Mouse (Mus musculus): ENCODE results near the gene Mob3c. TPM values are rescaled to one million over a fixed set of nuclear protein-coding genes. Genes with fewer than 3 reads are reported as not detected.

Gene Mob3c
- polyA plus RNA-seq, 1 experiment = 17.8 TPM

- no peak overlapping the region for H3K4me3 ChIP-seq (ENCODE audit: insufficient read depth, low read depth, low read length)
- H3K27me3 ChIP-seq (replicated peaks; ENCODE audit: control insufficient read depth, insufficient read depth, low read length) = no peaks in the 10 kb centered on the region
- no peaks in the 10 kb centered on the region for H3K4me1 ChIP-seq (ENCODE audit: control insufficient read depth, insufficient read depth, low read length)
- WGBS = 91% methylated on average over 3 of the region's 3 CpGs
- no peak for DNase-seq
- no peak overlapping the region for H3K27ac ChIP-seq (ENCODE audit: insufficient read depth, low read depth, low read length)
- TF ChIP-seq CTCF (conservative IDR thresholded peaks at IDR 0.05; ENCODE audit: insufficient read depth, insufficient read length, low read depth, low read length) (no peak), POLR2A (IDR thresholded peaks at IDR 0.05; ENCODE audit: low read depth, low read length) (no peak)
- H3K36me3 ChIP-seq (ENCODE audit: control insufficient read depth, insufficient read depth, low read length) = peaks cover 3% of the 10 kb centered on the region; the same call in 1 of the 2 replicates
Measured at GRCm38 (mm10) chr4:115873231-115873630, 45.3 kb downstream of the Mob3c start.

- no peaks in the 10 kb centered on the region; the same call in 1 of the 2 replicates for H3K36me3 ChIP-seq (ENCODE audit: control insufficient read depth, insufficient read depth, low read length)
- H3K4me3 ChIP-seq (ENCODE audit: insufficient read depth, low read depth, low read length) = no peak overlapping the region
- DNase-seq = no peak
- H3K27me3 ChIP-seq (replicated peaks; ENCODE audit: control insufficient read depth, insufficient read depth, low read length) = no peaks in the 10 kb centered on the region
- no peak for TF ChIP-seq POLR2A (IDR thresholded peaks at IDR 0.05; ENCODE audit: low read depth, low read length)
- no peak for TF ChIP-seq CTCF (conservative IDR thresholded peaks at IDR 0.05; ENCODE audit: insufficient read depth, insufficient read length, low read depth, low read length)
- WGBS = 35% methylated on average over 11 of the region's 11 CpGs
- H3K4me1 ChIP-seq (ENCODE audit: control insufficient read depth, insufficient read depth, low read length) = no peaks in the 10 kb centered on the region
- H3K27ac ChIP-seq (ENCODE audit: insufficient read depth, low read depth, low read length) = no peak overlapping the region
Measured at GRCm38 (mm10) chr4:115878216-115878678, 50.4 kb downstream of the Mob3c start.

GRCm38 (mm10) chr4:115878828-115879227 is 50.9 kb downstream of the Mob3c start:
- no peaks in the 10 kb centered on the region for H3K4me1 ChIP-seq (ENCODE audit: control insufficient read depth, insufficient read depth, low read length)
- no peaks in the 10 kb centered on the region; the same call in 1 of the 2 replicates for H3K36me3 ChIP-seq (ENCODE audit: control insufficient read depth, insufficient read depth, low read length)
- no peak for TF ChIP-seq POLR2A (IDR thresholded peaks at IDR 0.05; ENCODE audit: low read depth, low read length)
- 68% methylated on average over 9 of the region's 9 CpGs for WGBS
- no peak for DNase-seq
- no peak overlapping the region for H3K4me3 ChIP-seq (ENCODE audit: insufficient read depth, low read depth, low read length)
- no peak overlapping the region for H3K27ac ChIP-seq (ENCODE audit: insufficient read depth, low read depth, low read length)
- no peaks in the 10 kb centered on the region for H3K27me3 ChIP-seq (replicated peaks; ENCODE audit: control insufficient read depth, insufficient read depth, low read length)

DNA sequence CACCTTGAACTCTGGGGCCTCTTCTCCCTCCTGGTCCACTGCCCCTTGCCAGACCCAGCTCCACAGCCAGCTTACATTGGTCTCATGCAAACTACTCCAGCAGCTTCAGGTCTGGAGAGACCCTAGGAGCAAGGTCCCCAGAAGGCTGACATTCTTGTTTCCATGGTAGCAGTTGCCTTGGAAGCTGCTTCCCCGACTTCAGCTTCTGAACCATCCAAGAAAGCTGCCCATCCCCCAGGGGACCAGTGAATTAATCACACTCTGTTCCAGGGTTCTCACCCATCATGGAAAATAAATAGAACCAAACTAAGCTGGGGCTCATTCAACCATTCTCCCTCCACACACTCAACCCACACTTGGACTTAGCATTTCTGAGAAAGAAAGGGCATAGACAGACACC is 53.3 kb downstream of the Mob3c start:
- Histone ChIP-seq H3K4me1 (ENCODE audit: control insufficient read depth, insufficient read depth, low read length) (no peaks in the 10 kb centered on the region), H3K36me3 (ENCODE audit: control insufficient read depth, insufficient read depth, low read length) (no peaks in the 10 kb centered on the region), H3K27ac (ENCODE audit: insufficient read depth, low read depth, low read length) (no peak overlapping the region), H3K27me3 (replicated peaks; ENCODE audit: control insufficient read depth, insufficient read depth, low read length) (no peaks in the 10 kb centered on the region), H3K4me3 (ENCODE audit: insufficient read depth, low read depth, low read length) (no peak overlapping the region)
- no peak for TF ChIP-seq CTCF (conservative IDR thresholded peaks at IDR 0.05; ENCODE audit: insufficient read depth, insufficient read length, low read depth, low read length)
- no peak for TF ChIP-seq POLR2A (IDR thresholded peaks at IDR 0.05; ENCODE audit: low read depth, low read length)
- 21% methylated on average over 1 of the region's 1 CpGs for WGBS
- no peak for DNase-seq

DNA sequence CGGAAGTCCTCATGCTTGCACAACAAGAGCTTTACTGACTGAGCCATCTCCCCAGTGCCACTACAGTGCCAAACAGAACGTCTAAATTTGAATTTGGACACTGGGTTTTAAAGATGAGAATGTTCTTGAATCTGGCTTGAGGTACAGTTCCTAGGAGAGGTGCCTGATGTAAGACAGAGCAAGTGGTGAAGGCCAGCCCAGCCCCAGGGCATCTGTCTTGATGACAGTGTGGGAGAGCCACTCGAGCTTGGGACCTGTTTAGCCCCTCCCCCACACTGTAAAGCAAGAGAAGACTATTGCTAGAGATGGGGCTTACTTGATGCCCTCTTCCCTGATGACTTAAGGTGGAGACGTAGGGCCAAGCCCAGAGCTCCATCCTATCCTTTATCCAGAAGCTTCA is 54.3 kb downstream of the Mob3c start:
- H3K27ac ChIP-seq (ENCODE audit: insufficient read depth, low read depth, low read length) = no peak overlapping the region
- no peaks in the 10 kb centered on the region for H3K4me1 ChIP-seq (ENCODE audit: control insufficient read depth, insufficient read depth, low read length)
- no peak for TF ChIP-seq POLR2A (IDR thresholded peaks at IDR 0.05; ENCODE audit: low read depth, low read length)
- TF ChIP-seq CTCF (conservative IDR thresholded peaks at IDR 0.05; ENCODE audit: insufficient read depth, insufficient read length, low read depth, low read length) = no peak
- no peaks in the 10 kb centered on the region for H3K36me3 ChIP-seq (ENCODE audit: control insufficient read depth, insufficient read depth, low read length)
- DNase-seq = no peak
- 59% methylated on average over 4 of the region's 4 CpGs for WGBS
- H3K27me3 ChIP-seq (replicated peaks; ENCODE audit: control insufficient read depth, insufficient read depth, low read length) = no peaks in the 10 kb centered on the region
- no peak overlapping the region for H3K4me3 ChIP-seq (ENCODE audit: insufficient read depth, low read depth, low read length)

GRCm38 (mm10) chr4:115884022-115884421 is 56.1 kb downstream of the Mob3c start, which contains the start of gene Kncn:
Gene Kncn (plus strand): TSS chr4:115884400.
- no peak for TF ChIP-seq POLR2A (IDR thresholded peaks at IDR 0.05; ENCODE audit: low read depth, low read length)
- no peak for TF ChIP-seq CTCF (conservative IDR thresholded peaks at IDR 0.05; ENCODE audit: insufficient read depth, insufficient read length, low read depth, low read length)
- no peak within 1 kb of the TSS for H3K4me3 ChIP-seq (ENCODE audit: insufficient read depth, low read depth, low read length)
- no peaks in the 10 kb centered on the region for H3K4me1 ChIP-seq (ENCODE audit: control insufficient read depth, insufficient read depth, low read length)
- H3K36me3 ChIP-seq (ENCODE audit: control insufficient read depth, insufficient read depth, low read length) = no peaks in the 10 kb centered on the region
- no peak for DNase-seq
- no peak within 1 kb of the TSS for H3K27ac ChIP-seq (ENCODE audit: insufficient read depth, low read depth, low read length)
- no peaks in the 10 kb centered on the region for H3K27me3 ChIP-seq (replicated peaks; ENCODE audit: control insufficient read depth, insufficient read depth, low read length)
- 57% methylated on average over 6 of the region's 6 CpGs for WGBS

Other genes with a start within 250 kb of the Mob3c start
- gene Cyp4a32, start 227.1 kb upstream of the Mob3c start, polyA plus RNA-seq (2012; rRNA removed) = 0.60 and 0.91 TPM in 2 replicates
- 329 and 340 TPM in 2 replicates for gene Cyp4b1, start 180.4 kb upstream of the Mob3c start, polyA plus RNA-seq (2012; rRNA removed)
- gene Efcab14, start 90.3 kb upstream of the Mob3c start, polyA plus RNA-seq (2012; rRNA removed) = 26.4 and 27.9 TPM in 2 replicates
- 0.47 and 0.49 TPM in 2 replicates for gene Tex38, start 47.1 kb upstream of the Mob3c start, polyA plus RNA-seq (2012; rRNA removed)
- gene Atpaf1, start 43.3 kb upstream of the Mob3c start, polyA plus RNA-seq (2012; rRNA removed) = 35.0 and 43.2 TPM in 2 replicates
- 30.6 and 33.8 TPM in 2 replicates for gene Mknk1, start 11.1 kb downstream of the Mob3c start, polyA plus RNA-seq (2012; rRNA removed)
- 0.07 TPM in 1 of 2 replicates, not detected in the other for gene Kncn, start 56.3 kb downstream of the Mob3c start, polyA plus RNA-seq (2012; rRNA removed)
- not detected in 2 replicates for gene 6430628N08Rik, start 62.6 kb downstream of the Mob3c start, polyA plus RNA-seq (2012; rRNA removed)
- gene Dmbx1, start 111.8 kb downstream of the Mob3c start, polyA plus RNA-seq (2012; rRNA removed) = not detected in 2 replicates
- 34.7 and 38.6 TPM in 2 replicates for gene Faah, start 189.8 kb downstream of the Mob3c start, polyA plus RNA-seq (2012; rRNA removed)
- gene Nsun4, start 225.8 kb downstream of the Mob3c start, polyA plus RNA-seq (2012; rRNA removed) = 14.5 and 16.7 TPM in 2 replicates
- gene Uqcrh, start 247.0 kb downstream of the Mob3c start, polyA plus RNA-seq (2012; rRNA removed) = 355 and 608 TPM in 2 replicates
- 47.3 and 56.4 TPM in 2 replicates for gene Lrrc41, start 247.2 kb downstream of the Mob3c start, polyA plus RNA-seq (2012; rRNA removed)